Mouse (Mus musculus) retina, adult 2 months (tissue): Measurements from ENCODE around the gene Misp.

Experiments used
- DNase-seq: peaks from one replicate; pipeline ENCODE4 v3.0.0-alpha.2; 2012; ENCODE audit warnings: low read depth, low spot score

Gene Misp

GRCm38 (mm10) chr10:79854801-79855541 lies 34.2 kb downstream of the Misp start:
- peak; percentile 40 for DNase-seq

- DNase-seq, result no peak
Observed at GRCm38 (mm10) chr10:79855558-79856184, 34.9 kb downstream of the Misp start.

GRCm38 (mm10) chr10:79856280-79856679 lies 35.5 kb downstream of the Misp start:
- DNase-seq, result no peak

- no peak for DNase-seq
Observed at GRCm38 (mm10) chr10:79856704-79857451, 36.1 kb downstream of the Misp start.

- DNase-seq, result no peak
Observed at GRCm38 (mm10) chr10:79857452-79857811, 36.6 kb downstream of the Misp start.

- DNase-seq, result no peak
Observed at GRCm38 (mm10) chr10:79857894-79858293, 37.1 kb downstream of the Misp start.

- DNase-seq, result no peak
Observed at GRCm38 (mm10) chr10:79858416-79859074, 37.8 kb downstream of the Misp start.

- DNase-seq, result no peak
Observed at GRCm38 (mm10) chr10:79859116-79859515, 38.3 kb downstream of the Misp start.

- DNase-seq, result no peak
Observed at GRCm38 (mm10) chr10:79860079-79860911, 39.5 kb downstream of the Misp start.

- DNase-seq, result no peak
Observed at GRCm38 (mm10) chr10:79861230-79862048, 40.6 kb downstream of the Misp start.

- no peak for DNase-seq
Observed at GRCm38 (mm10) chr10:79862049-79862788, 41.4 kb downstream of the Misp start.

GRCm38 (mm10) chr10:79862925-79863324 lies 42.1 kb downstream of the Misp start:
- no peak for DNase-seq

- DNase-seq, result no peak
Observed at GRCm38 (mm10) chr10:79864351-79865188, 43.8 kb downstream of the Misp start.

GRCm38 (mm10) chr10:79865189-79865601 lies 44.4 kb downstream of the Misp start:
- no peak for DNase-seq

- no peak for DNase-seq
Observed at GRCm38 (mm10) chr10:79865801-79866295, 45.1 kb downstream of the Misp start.

GRCm38 (mm10) chr10:79866601-79867000 lies 45.8 kb downstream of the Misp start:
- no peak for DNase-seq

- DNase-seq, result no peak
Observed at GRCm38 (mm10) chr10:79871845-79872244, 51.1 kb downstream of the Misp start.

- DNase-seq, result no peak
Observed at GRCm38 (mm10) chr10:79872862-79873261, 52.1 kb downstream of the Misp start.
